Mouse (Mus musculus) midbrain, embryonic 15.5 days (tissue): ENCODE measurements around the gene Amtn. TPM values are rescaled to one million over a fixed set of nuclear protein-coding genes. Genes with fewer than 3 reads are reported as not detected.

Source experiments
- polyA plus RNA-seq: library from polyadenylated mRNA; unstranded; fragments of >200 nt; fragmentation: Nextera tagmentation; extraction: Ambion mirVana; gene quantifications from 2 replicates; pipeline ENCODE4 v1.2.1, GENCODE M21; 2015

Gene Amtn
- polyA plus RNA-seq, 1 experiment from 2014 or later, result not detected

Other genes with a start within 250 kb of the Amtn start
- not detected in 2 replicates for gene Gm11115, start 222.0 kb upstream of the Amtn start, polyA plus RNA-seq
- gene Gm7714, start 107.2 kb upstream of the Amtn start, polyA plus RNA-seq, result not detected in 2 replicates
- not detected in 2 replicates for gene Prol1, start 58.8 kb upstream of the Amtn start, polyA plus RNA-seq
- gene Ambn, start 79.9 kb downstream of the Amtn start, polyA plus RNA-seq, result not detected in 2 replicates
- not detected in 2 replicates for gene Enam, start 111.9 kb downstream of the Amtn start, polyA plus RNA-seq
- 0.11 and 0.31 TPM in 2 replicates for gene Jchain, start 151.8 kb downstream of the Amtn start, polyA plus RNA-seq
- gene Utp3, start 178.4 kb downstream of the Amtn start, polyA plus RNA-seq, result 45.1 and 46.9 TPM in 2 replicates
- gene Rufy3, start 188.9 kb downstream of the Amtn start, polyA plus RNA-seq, result 309 and 321 TPM in 2 replicates